Mouse (Mus musculus) G1E-ER4 (cell line): ENCODE data around the gene Olfr524. TPM values are rescaled to one million over a fixed set of nuclear protein-coding genes. Genes with fewer than 3 reads are reported as not detected.

Source experiments
- GATA1 ChIP-seq: IDR thresholded peaks from one replicate; pipeline ENCODE4 v1.8.0; 2012; ENCODE audit warnings: low read length, inconsistent platforms
- polyA plus RNA-seq: library from polyadenylated mRNA; stranded (reverse); fragments of >175 nt; gene quantifications from 2 replicates; pipeline ENCODE4 v1.2.3, GENCODE M21; 2012

Gene Olfr524
- polyA plus RNA-seq, 1 experiment = not detected

DNA sequence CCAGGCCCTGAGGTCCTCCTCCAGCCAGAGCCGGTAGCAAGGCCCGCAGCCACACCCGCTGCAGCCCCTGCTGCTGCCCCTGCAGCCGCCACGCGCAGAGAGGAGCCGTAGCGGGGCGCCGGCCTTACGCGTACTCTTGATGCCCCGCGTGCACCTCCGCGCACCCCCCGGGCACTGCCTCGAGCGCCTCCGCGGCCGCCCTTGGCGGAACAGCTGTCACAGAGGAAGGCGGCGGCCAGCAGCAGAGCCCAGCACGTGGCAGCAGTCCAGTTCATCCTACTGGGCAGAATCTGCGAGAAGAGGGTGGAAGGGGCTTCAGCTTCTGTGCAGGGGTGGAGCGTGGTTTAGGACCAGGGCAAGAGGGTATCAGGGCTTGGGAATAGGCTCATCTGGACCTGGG lies 52.4 kb downstream of the Olfr524 start:
- no peak for TF ChIP-seq GATA1

Other genes starting within 250 kb of the Olfr524 start
- gene 6430531B16Rik, start 227.2 kb downstream of the Olfr524 start, polyA plus RNA-seq = not detected in 2 replicates
- gene Adam8, start 213.4 kb downstream of the Olfr524 start, polyA plus RNA-seq = 0.03 and 0.04 TPM in 2 replicates
- 22.3 and 25.3 TPM in 2 replicates for gene Zfp511, start 169.6 kb downstream of the Olfr524 start, polyA plus RNA-seq
- 6.8 and 9.4 TPM in 2 replicates for gene Tubgcp2, start 169.3 kb downstream of the Olfr524 start, polyA plus RNA-seq
- not detected in 2 replicates for gene Msx3, start 156.9 kb downstream of the Olfr524 start, polyA plus RNA-seq
- gene Caly, start 123.4 kb downstream of the Olfr524 start, polyA plus RNA-seq = not detected in 2 replicates
- not detected in 2 replicates for gene Prap1, start 112.6 kb downstream of the Olfr524 start, polyA plus RNA-seq
- gene Fuom, start 103.5 kb downstream of the Olfr524 start, polyA plus RNA-seq = 0.23 TPM in 1 of 2 replicates, not detected in the other
- 1.8 and 5.9 TPM in 2 replicates for gene Paox, start 90.2 kb downstream of the Olfr524 start, polyA plus RNA-seq
- gene Echs1, start 89.5 kb downstream of the Olfr524 start, polyA plus RNA-seq = 3.0 and 10.6 TPM in 2 replicates
- 10.4 and 13.4 TPM in 2 replicates for gene Mtg1, start 68.4 kb downstream of the Olfr524 start, polyA plus RNA-seq
- not detected in 2 replicates for gene Sprn, start 51.1 kb downstream of the Olfr524 start, polyA plus RNA-seq
- not detected in 2 replicates for gene Olfr522, start 41.2 kb downstream of the Olfr524 start, polyA plus RNA-seq
- gene Olfr523, start 32.7 kb downstream of the Olfr524 start, polyA plus RNA-seq = not detected in 2 replicates
- gene Cd163l1, start 12.3 kb upstream of the Olfr524 start, polyA plus RNA-seq = not detected in 2 replicates
- not detected in 2 replicates for gene 5830411N06Rik, start 41.3 kb upstream of the Olfr524 start, polyA plus RNA-seq
- gene Olfr525, start 114.9 kb upstream of the Olfr524 start, polyA plus RNA-seq = not detected in 2 replicates
- not detected in 2 replicates for gene Olfr527, start 128.1 kb upstream of the Olfr524 start, polyA plus RNA-seq
- gene Olfr60, start 155.7 kb upstream of the Olfr524 start, polyA plus RNA-seq = not detected in 2 replicates
- gene Olfr530, start 170.4 kb upstream of the Olfr524 start, polyA plus RNA-seq = not detected in 2 replicates
- gene Olfr531, start 197.0 kb upstream of the Olfr524 start, polyA plus RNA-seq = not detected in 2 replicates
- gene Olfr532, start 215.7 kb upstream of the Olfr524 start, polyA plus RNA-seq = not detected in 2 replicates